Mouse (Mus musculus) cerebellum, adult 2 months (tissue): Measurements from ENCODE around the gene Cherp. TPM values are rescaled to one million over a fixed set of nuclear protein-coding genes. Genes with fewer than 3 reads are reported as not detected.
A peak's percentile ranks its signal among the peaks of the same experiment; 100 is the strongest.

Experiments
- DNase-seq, 2 experiments: peaks; one replicate each; pipeline ENCODE4 v3.0.0; 2021
- H3K27ac ChIP-seq: fragments of 200-500 bp; 2 replicates; pipeline ENCODE4 v1.5.1; 2012; ENCODE audit warnings: low read length, control low read depth, inconsistent platforms; ENCODE audit not compliant: insufficient read depth
- H3K27me3 ChIP-seq: fragments of 200-500 bp; 2 replicates; pipeline ENCODE4 v1.6.1; 2012; ENCODE audit warnings: inconsistent platforms, mild to moderate bottlenecking, low read length, moderate library complexity; ENCODE audit not compliant: control insufficient read depth, insufficient read depth
- H3K4me1 ChIP-seq: fragments of 200-500 bp; 2 replicates; pipeline ENCODE4 v1.6.1; 2011; ENCODE audit warnings: low read length; ENCODE audit not compliant: control insufficient read depth, insufficient read depth
- H3K4me3 ChIP-seq: fragments of 200-500 bp; replicated peaks from 2 replicates; pipeline ENCODE3; 2011; ENCODE audit warnings: mild to moderate bottlenecking, low read depth, low read length, control low read depth; ENCODE audit not compliant: insufficient read depth
- CTCF ChIP-seq: fragments of 200-500 bp; IDR thresholded peaks from 2 replicates; pipeline ENCODE4 v1.5.1; 2011; ENCODE audit warnings: low read depth, mild to moderate bottlenecking, control low read depth, low read length, moderate library complexity, borderline replicate concordance; ENCODE audit not compliant: insufficient read depth
- POLR2A ChIP-seq: fragments of 200-500 bp; IDR thresholded peaks from 2 replicates; pipeline ENCODE4 v1.6.1; 2011; ENCODE audit warnings: low read length, control low read depth, borderline replicate concordance; ENCODE audit not compliant: insufficient read depth
- WGBS: fragments of 180-500 bp; shearing (Covaris S2); methylation state at CpG from one replicate; pipeline ENCODE4 v1.1.7; 2018; 5-methylcytosine and 5-hydroxymethylcytosine counted together
- polyA plus RNA-seq: library from polyadenylated mRNA; depleted of rRNA; stranded (reverse); fragments of >200 nt; gene quantifications from 2 replicates; pipeline ENCODE4 v1.2.3, GENCODE M21; 2012; rRNA removed

The Cherp gene
- polyA plus RNA-seq, 1 experiment: 54.5 TPM

DNA sequence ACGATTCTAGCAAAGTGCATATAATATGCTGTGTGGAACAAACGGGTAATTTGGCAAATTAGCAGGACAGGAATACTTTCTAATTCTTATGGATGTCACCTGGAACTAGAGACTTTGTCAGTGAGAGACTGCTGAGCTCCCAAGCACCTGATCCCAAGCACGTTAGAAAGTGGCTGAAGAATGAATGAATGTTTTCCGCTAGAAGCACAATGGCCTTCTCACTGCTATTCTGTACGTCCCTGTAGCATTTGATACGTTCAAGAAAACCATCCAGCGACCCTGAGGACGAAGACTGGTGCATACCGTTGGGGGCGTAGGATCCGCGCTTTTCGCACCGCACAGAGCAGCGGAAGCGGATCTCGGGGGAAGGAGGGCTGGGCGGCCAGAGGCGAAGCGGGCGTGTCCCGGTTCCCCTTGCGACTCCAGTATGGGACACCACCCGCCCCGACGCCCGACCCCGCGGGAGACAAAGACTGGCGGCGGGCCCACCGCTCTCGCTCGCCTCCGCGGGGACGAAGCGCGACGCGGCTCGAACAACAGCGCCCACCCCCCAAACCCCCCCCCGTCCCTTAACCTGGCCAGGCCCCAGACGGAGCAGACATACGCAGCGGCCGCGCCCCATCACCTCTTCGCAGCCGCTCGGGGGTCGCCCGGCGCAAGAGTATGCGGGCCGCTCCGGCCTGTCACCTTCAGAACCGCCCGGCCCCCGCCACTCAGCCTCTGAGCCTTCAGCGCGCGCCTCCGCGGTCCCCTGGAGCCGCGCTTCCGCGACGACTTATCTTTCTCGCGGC is 54.3 kb downstream of the Cherp start:
- Histone ChIP-seq H3K4me3 (peak overlapping the region; percentile 77), H3K4me1 (peaks cover 35% of the 10 kb centered on the region), H3K27ac (0 out of 2 replicates have a peak overlapping the region, but pooled peaks have one; percentile 41), H3K27me3 (no peaks in the 10 kb centered on the region)
- 1% methylated on average over 69 of the region's 73 CpGs for WGBS
- TF ChIP-seq POLR2A (no peak), CTCF (no peak)
- peak in 1 of 2 experiments; percentile 56 for DNase-seq

GRCm38 (mm10) chr8:72418073-72418472 is 57.0 kb downstream of the Cherp start:
- Histone ChIP-seq H3K27me3 (no peaks in the 10 kb centered on the region), H3K27ac (no peak overlapping the region), H3K4me3 (no peak overlapping the region), H3K4me1 (peaks cover 43% of the 10 kb centered on the region)
- no peak for TF ChIP-seq CTCF
- TF ChIP-seq POLR2A: no peak
- 94% methylated on average over 4 of the region's 4 CpGs for WGBS
- DNase-seq: no peak

GRCm38 (mm10) chr8:72415252-72415651 is 59.8 kb downstream of the Cherp start:
- 48% methylated on average over 2 of the region's 2 CpGs for WGBS
- H3K4me3 ChIP-seq: no peak overlapping the region
- H3K27ac ChIP-seq: no peak overlapping the region
- H3K27me3 ChIP-seq: no peaks in the 10 kb centered on the region
- peak in 1 of 2 experiments; percentile 22 for DNase-seq
- H3K4me1 ChIP-seq: peaks cover 58% of the 10 kb centered on the region
- TF ChIP-seq CTCF (no peak), POLR2A (no peak)

DNA sequence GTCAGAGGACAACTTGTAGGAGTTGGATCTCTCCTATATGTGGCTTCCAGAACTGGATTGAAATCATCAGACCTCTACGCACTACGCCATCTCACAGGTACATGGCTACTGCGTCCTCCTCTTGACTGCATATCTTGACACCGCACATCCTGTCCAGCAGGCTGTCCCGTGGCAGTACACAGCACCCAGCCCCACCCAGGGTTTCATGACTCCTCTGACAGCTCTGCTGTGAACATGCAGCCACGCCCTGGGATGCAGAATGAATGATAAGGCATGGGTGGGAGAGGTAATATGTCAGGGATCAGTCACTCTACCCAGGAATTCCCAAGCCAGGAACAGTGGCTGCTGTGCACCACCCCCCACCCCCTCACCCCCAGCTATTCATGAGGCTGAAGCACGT is 61.2 kb downstream of the Cherp start:
- no peaks in the 10 kb centered on the region for H3K27me3 ChIP-seq
- WGBS: 91% methylated on average over 7 of the region's 7 CpGs
- H3K4me3 ChIP-seq: no peak overlapping the region
- no peak overlapping the region for H3K27ac ChIP-seq
- TF ChIP-seq CTCF: no peak
- no peak for TF ChIP-seq POLR2A
- DNase-seq: no peak
- H3K4me1 ChIP-seq: peaks cover 48% of the 10 kb centered on the region

Other genes with a start within 250 kb of the Cherp start
- gene Ap1m1, start 235.2 kb downstream of the Cherp start, polyA plus RNA-seq: 109 and 112 TPM in 2 replicates
- 3.9 TPM in 2 replicates for gene Gm10282, start 170.0 kb downstream of the Cherp start, polyA plus RNA-seq
- 6.3 and 7.1 TPM in 2 replicates for gene Klf2, start 156.2 kb downstream of the Cherp start, polyA plus RNA-seq
- 74.4 and 77.9 TPM in 2 replicates for gene Eps15l1, start 53.8 kb downstream of the Cherp start, polyA plus RNA-seq
- gene Calr3, start 31.4 kb downstream of the Cherp start, polyA plus RNA-seq: 3.0 and 4.4 TPM in 2 replicates
- gene 1700030K09Rik, start 31.3 kb downstream of the Cherp start, polyA plus RNA-seq: 8.5 and 10.4 TPM in 2 replicates
- gene Slc35e1, start 17.4 kb upstream of the Cherp start, polyA plus RNA-seq: 40.1 and 41.1 TPM in 2 replicates
- gene Med26, start 73.0 kb upstream of the Cherp start, polyA plus RNA-seq: 9.6 and 10.3 TPM in 2 replicates
- 72.3 and 73.7 TPM in 2 replicates for gene Smim7, start 95.9 kb upstream of the Cherp start, polyA plus RNA-seq
- gene Tmem38a, start 96.8 kb upstream of the Cherp start, polyA plus RNA-seq: 107 and 111 TPM in 2 replicates
- 21.2 and 21.6 TPM in 2 replicates for gene Nwd1, start 171.5 kb upstream of the Cherp start, polyA plus RNA-seq
- gene Sin3b, start 248.1 kb upstream of the Cherp start, polyA plus RNA-seq: 101 and 102 TPM in 2 replicates